ENCODE assay signal across 8 mouse cellular contexts in genomic region chr12:21543153-21543894, GRCm38 (mm10).
DNase-seq lines count a peak whose midpoint lies in the region; ATAC-seq and TF ChIP-seq lines count a peak whose summit lies in the region.
"Not testable (repeated sequence)": the region's sequence is repeated elsewhere in the genome, so short reads cannot be mapped to it uniquely, and the experiment has no call there.

No protein-coding gene starts in this region.

- peak overlapping the region; percentile 66 for H3K9ac ChIP-seq in forebrain, embryonic 14.5 days (ENCODE audit: low read length)
- peak overlapping the region; percentile 59 for H3K9ac ChIP-seq in liver, postnatal 0 days (replicated peaks)
- H3K9ac ChIP-seq in neural tube, embryonic 12.5 days: peak overlapping the region; percentile 62
- H3K9ac ChIP-seq in stomach, postnatal 0 days (ENCODE audit: low read length): peak overlapping the region; percentile 63

- intact Hi-C loops in heart, postnatal 14 days (cut with DNase I): not testable (repeated sequence)

- peak overlapping the region; percentile 42 for H3K4me3 ChIP-seq in forebrain, embryonic 14.5 days (ENCODE audit: low read depth, low read length)
- peak overlapping the region; percentile 55 for H3K4me3 ChIP-seq in liver, postnatal 0 days (ENCODE audit: low read depth, low read length)
- H3K4me3 ChIP-seq in neural tube, embryonic 12.5 days: peak overlapping the region; percentile 52
- peak overlapping the region; percentile 48 for H3K4me3 ChIP-seq in stomach, postnatal 0 days (ENCODE audit: low read depth, low read length)

- WGBS in forebrain, embryonic 14.5 days: 5% methylated on average over 34 of the region's 34 CpGs
- WGBS in large intestine, adult 2 months: 2% methylated on average over 34 of the region's 34 CpGs
- WGBS in liver, postnatal 0 days (ENCODE audit: insufficient replicate concordance): 4% methylated on average over 33 of the region's 34 CpGs
- WGBS in neural tube, embryonic 12.5 days: 5% methylated on average over 34 of the region's 34 CpGs
- 2% methylated on average over 33 of the region's 34 CpGs for WGBS in stomach, postnatal 0 days

- peak; percentile 46 for ATAC-seq in forebrain, embryonic 14.5 days
- ATAC-seq in liver, postnatal 0 days: peak; percentile 68
- 0 out of 2 replicates have a peak, but pooled peaks have one; percentile 58 for ATAC-seq in neural tube, embryonic 12.5 days (ENCODE audit: low FRiP score, low read depth)
- ATAC-seq in stomach, postnatal 0 days (ENCODE audit: low FRiP score, low TSS enrichment): peak; percentile 86

- not testable (repeated sequence) for H3K4me1 ChIP-seq in forebrain, embryonic 14.5 days (ENCODE audit: control insufficient read depth, insufficient read depth, low read length); liver, postnatal 0 days (ENCODE audit: insufficient read depth); neural tube, embryonic 12.5 days; stomach, postnatal 0 days (replicated peaks; ENCODE audit: control insufficient read depth, insufficient read depth)

- TF ChIP-seq CTCF in liver, postnatal 0 days (IDR thresholded peaks at IDR 0.05; ENCODE audit: low read depth): not testable (repeated sequence)
- peak; percentile 8; the same call in 1 of the 2 replicates for TF ChIP-seq CTCF in stomach, postnatal 0 days (IDR thresholded peaks at IDR 0.05; ENCODE audit: low read depth)

- not testable (repeated sequence) for TF ChIP-seq EP300 in liver, postnatal 0 days (IDR thresholded peaks at IDR 0.05; ENCODE audit: low read depth); stomach, postnatal 0 days (optimal IDR thresholded peaks at IDR 0.05)

- peak; percentile 63 for DNase-seq in ES-CJ7 (ENCODE audit: low read depth, low spot score)
- DNase-seq in cerebellum, adult 11 months: peak; percentile 68
- DNase-seq in forebrain, embryonic 14.5 days (ENCODE audit: low spot score): peak; percentile 12
- DNase-seq in heart, postnatal 14 days: peak; percentile 79 to 81
- DNase-seq in large intestine, adult 2 months (ENCODE audit: low read depth, low spot score): peak; percentile 16
- DNase-seq in liver, postnatal 0 days: peak; percentile 68
- peak; percentile 78 for DNase-seq in stomach, postnatal 0 days (ENCODE audit: low spot score)

- not testable (repeated sequence) for H3K9me3 ChIP-seq in forebrain, embryonic 14.5 days (replicated peaks; ENCODE audit: control insufficient read depth, low read length); liver, postnatal 0 days (ENCODE audit: low read length); neural tube, embryonic 12.5 days; stomach, postnatal 0 days (ENCODE audit: control insufficient read depth, low read length)

- H3K4me2 ChIP-seq in forebrain, embryonic 14.5 days (ENCODE audit: low read length): peak overlapping the region; percentile 58
- H3K4me2 ChIP-seq in liver, postnatal 0 days (ENCODE audit: low read depth, low read length): peak overlapping the region; percentile 65
- peak overlapping the region; percentile 71 for H3K4me2 ChIP-seq in neural tube, embryonic 12.5 days (replicated peaks)
- H3K4me2 ChIP-seq in stomach, postnatal 0 days (replicated peaks; ENCODE audit: low read depth): peak overlapping the region; percentile 60

- H3K36me3 ChIP-seq in forebrain, embryonic 14.5 days (ENCODE audit: control insufficient read depth, insufficient read depth, low read length); liver, postnatal 0 days (replicated peaks; ENCODE audit: insufficient read depth, low read length); neural tube, embryonic 12.5 days; stomach, postnatal 0 days (ENCODE audit: control insufficient read depth, insufficient read depth, low read length): not testable (repeated sequence)

- H3K27me3 ChIP-seq in forebrain, embryonic 14.5 days (replicated peaks; ENCODE audit: control insufficient read depth, insufficient read depth, low read length); liver, postnatal 0 days (ENCODE audit: insufficient read depth, low read length); neural tube, embryonic 12.5 days (replicated peaks); stomach, postnatal 0 days (ENCODE audit: control insufficient read depth, insufficient read depth, low read length): not testable (repeated sequence)

- H3K27ac ChIP-seq in forebrain, embryonic 14.5 days (ENCODE audit: low read depth, low read length); liver, postnatal 0 days (ENCODE audit: low read depth); neural tube, embryonic 12.5 days; stomach, postnatal 0 days (replicated peaks): not testable (repeated sequence)

Comparison
In these comparisons a context has a peak if more than half of its experiments do, and no peak if none do; other contexts are left out.
1. DNase-seq: peak in every context shown above with its lines; median percentile 80 in heart, postnatal 14 days; 78 in stomach, postnatal 0 days; 68 in cerebellum, adult 11 months; 68 in liver, postnatal 0 days; 63 in ES-CJ7; 16 in large intestine, adult 2 months; 12 in forebrain, embryonic 14.5 days.